Mouse (Mus musculus): ENCODE data around the gene Atxn3. TPM values are rescaled to one million over a fixed set of nuclear protein-coding genes. Genes with fewer than 3 reads are reported as not detected.

The Atxn3 gene
- polyA plus RNA-seq, 1 experiment, result 17.6 TPM

GRCm38 (mm10) chr12:101875107-101875506, 82.9 kb downstream of the Atxn3 start:
- TF ChIP-seq POLR2A (IDR thresholded peaks at IDR 0.05; ENCODE audit: extremely low read depth, insufficient read depth, low read length) (no peak), CTCF (IDR thresholded peaks at IDR 0.05; ENCODE audit: extremely low read depth, insufficient read depth, low read length) (no peak)
- no peak overlapping the region for H3K4me3 ChIP-seq (ENCODE audit: insufficient read depth, low read length)
- H3K27ac ChIP-seq (ENCODE audit: insufficient read depth, low read length), result no peak overlapping the region
- no peaks in the 10 kb centered on the region for H3K4me1 ChIP-seq (ENCODE audit: control insufficient read depth, insufficient read depth, low read length)

Other genes with a start within 250 kb of the Atxn3 start
- gene Tc2n, start 239.7 kb downstream of the Atxn3 start, polyA plus RNA-seq (2012; rRNA removed), result 0.02 and 0.06 TPM in 2 replicates
- gene Fbln5, start 139.2 kb downstream of the Atxn3 start, polyA plus RNA-seq (2012; rRNA removed), result 7.2 and 7.3 TPM in 2 replicates
- gene Trip11, start 45.0 kb downstream of the Atxn3 start, polyA plus RNA-seq (2012; rRNA removed), result 11.1 and 11.8 TPM in 2 replicates
- gene Cpsf2, start 17.7 kb upstream of the Atxn3 start, polyA plus RNA-seq (2012; rRNA removed), result 13.3 and 13.6 TPM in 2 replicates
- 25.7 and 26.4 TPM in 2 replicates for gene Slc24a4, start 170.5 kb upstream of the Atxn3 start, polyA plus RNA-seq (2012; rRNA removed)